Mouse (Mus musculus): ENCODE results near the gene Arf6. TPM values are rescaled to one million over a fixed set of nuclear protein-coding genes. Genes with fewer than 3 reads are reported as not detected.

Arf6 gene
- total RNA-seq, 2 experiments from 2014 or later, result 47.2 to 49.9 TPM

- no peak for DNase-seq (ENCODE audit: low spot score in 2 of 2)
These were observed 40.0 kb downstream of the Arf6 start for GRCm38 (mm10) chr12:69411936-69412335.

- no peak for DNase-seq (ENCODE audit: low spot score in 2 of 2)
These were observed 41.4 kb downstream of the Arf6 start for GRCm38 (mm10) chr12:69413303-69413702.

- no peak for DNase-seq (ENCODE audit: low spot score in 2 of 2)
These were observed 43.0 kb downstream of the Arf6 start for GRCm38 (mm10) chr12:69414826-69415572.

GRCm38 (mm10) chr12:69416793-69417192 lies 44.8 kb downstream of the Arf6 start:
- DNase-seq (ENCODE audit: low spot score in 2 of 2), result no peak

- DNase-seq (ENCODE audit: low spot score in 2 of 2), result no peak
These were observed 45.8 kb downstream of the Arf6 start for GRCm38 (mm10) chr12:69417701-69418291.

- no peak for DNase-seq (ENCODE audit: low spot score in 2 of 2)
These were observed 46.7 kb downstream of the Arf6 start for GRCm38 (mm10) chr12:69418606-69419005.

GRCm38 (mm10) chr12:69419017-69419605 lies 47.2 kb downstream of the Arf6 start:
- DNase-seq (ENCODE audit: low spot score in 2 of 2), result peak in 1 of 2 experiments; percentile 41

GRCm38 (mm10) chr12:69419606-69420005 lies 47.7 kb downstream of the Arf6 start:
- DNase-seq (ENCODE audit: low spot score in 2 of 2), result no peak

GRCm38 (mm10) chr12:69420716-69421115 lies 48.8 kb downstream of the Arf6 start:
- no peak for DNase-seq (ENCODE audit: low spot score in 2 of 2)

- no peak for DNase-seq (ENCODE audit: low spot score in 2 of 2)
These were observed 51.0 kb downstream of the Arf6 start for GRCm38 (mm10) chr12:69422827-69423537.

Small RNA genes within 50 kb of the gene (microRNA-seq; reads per million reads assigned to microRNA genes)
- gene Gm47299 (0 to 0.25 reads per million in 2 experiments), gene Gm47305 (0 reads per million in 2 experiments)

Other genes starting within 250 kb of the Arf6 start
- gene Rps29, start 213.0 kb upstream of the Arf6 start, total RNA-seq (2021), result 1,000 to 10,000 TPM; 1,313 to 1,405 TPM
- not detected for gene Lrr1, start 203.3 kb upstream of the Arf6 start, total RNA-seq (2021)
- 100 to 1,000 TPM; 188 to 192 TPM for gene Rpl36al, start 188.1 kb upstream of the Arf6 start, total RNA-seq (2021)
- gene Mgat2, start 188.0 kb upstream of the Arf6 start, total RNA-seq (2021), result 10 to 100 TPM; 25.9 to 27.1 TPM
- 1 to 10 TPM; 5.0 to 5.4 TPM for gene Gm49383, start 175.0 kb upstream of the Arf6 start, total RNA-seq (2021)
- gene Dnaaf2, start 173.7 kb upstream of the Arf6 start, total RNA-seq (2021), result 1 to 10 TPM; 1.5 to 1.8 TPM
- 1 to 10 TPM; 3.4 to 4.6 TPM for gene Gm49384, start 167.9 kb upstream of the Arf6 start, total RNA-seq (2021)
- gene Pole2, start 144.0 kb upstream of the Arf6 start, total RNA-seq (2021), result under 1 TPM; 0.20 to 0.28 TPM
- gene Klhdc1, start 131.0 kb upstream of the Arf6 start, total RNA-seq (2021), result 10 to 100 TPM; 18.8 to 19.4 TPM
- 100 to 1,000 TPM; 120 to 125 TPM for gene Klhdc2, start 75.5 kb upstream of the Arf6 start, total RNA-seq (2021)
- 10 to 100 TPM; 43.5 to 54.5 TPM for gene Nemf, start 15.0 kb upstream of the Arf6 start, total RNA-seq (2021)
- gene Gm9887, start 308 bp downstream of the Arf6 start, total RNA-seq (2021), result not detected
- 10 to 100 TPM; 20.2 to 20.8 TPM for gene Vcpkmt, start 210.9 kb downstream of the Arf6 start, total RNA-seq (2021)